Mouse (Mus musculus) heart, embryonic 16.5 days (tissue): ENCODE data around the gene Pih1d1. TPM values are rescaled to one million over a fixed set of nuclear protein-coding genes. Genes with fewer than 3 reads are reported as not detected.
"Not testable (repeated sequence)": the region's sequence is repeated elsewhere in the genome, so short reads cannot be mapped to it uniquely, and the experiment has no call there.

Experiments
- ATAC-seq: fragments of 200-750 bp; cut with Nextera tagmentation; replicated peaks from 2 replicates; pipeline ENCODE4 v1.8.0; 2017; ENCODE audit warnings: moderate number of reproducible peaks; ENCODE audit not compliant: insufficient read depth, low FRiP score; ENCODE audit errors: extremely low read depth
- H3K27ac ChIP-seq: fragments of 300-500 bp; sonication (generic); 2 replicates; pipeline ENCODE4 v1.5.1; 2014; ENCODE audit warnings: mild to moderate bottlenecking, low read length, control low read depth, moderate library complexity
- H3K27me3 ChIP-seq: fragments of 300-500 bp; sonication (generic); 2 replicates; pipeline ENCODE4 v1.6.1; 2014; ENCODE audit warnings: low read length, mixed read lengths; ENCODE audit not compliant: control insufficient read depth, insufficient read depth
- H3K36me3 ChIP-seq: fragments of 300-500 bp; sonication (generic); 2 replicates; pipeline ENCODE4 v1.6.1; 2014; ENCODE audit not compliant: control insufficient read depth, insufficient read depth
- H3K4me1 ChIP-seq: fragments of 300-500 bp; sonication (generic); 2 replicates; pipeline ENCODE4 v1.6.1; 2014; ENCODE audit warnings: low read length, mixed read lengths; ENCODE audit not compliant: control insufficient read depth, insufficient read depth
- H3K4me2 ChIP-seq: fragments of 300-500 bp; sonication (generic); 2 replicates; pipeline ENCODE4 v1.6.1; 2014; ENCODE audit warnings: low read depth, mild to moderate bottlenecking, control low read depth, low read length
- H3K4me3 ChIP-seq: fragments of 300-500 bp; sonication (generic); 2 replicates; pipeline ENCODE4 v1.5.1; 2014; ENCODE audit warnings: mild to moderate bottlenecking, control low read depth, low read length
- H3K9ac ChIP-seq: fragments of 300-500 bp; sonication (generic); 2 replicates; pipeline ENCODE4 v1.6.1; 2014; ENCODE audit warnings: low read length, control low read depth
- H3K9me3 ChIP-seq: fragments of 300-500 bp; sonication (generic); replicated peaks from 2 replicates; pipeline ENCODE4 v1.6.1; 2016; ENCODE audit warnings: low read length; ENCODE audit not compliant: control insufficient read depth
- WGBS: fragments of 180-500 bp; shearing (Covaris S2); extraction: QIAGEN DNeasy Blood & Tissue Kit; methylation state at CpG from one replicate; pipeline ENCODE4 v1.1.7; 2014; 5-methylcytosine and 5-hydroxymethylcytosine counted together
- polyA plus RNA-seq: library from polyadenylated mRNA; unstranded; fragments of >200 nt; fragmentation: Nextera tagmentation; extraction: Ambion mirVana; gene quantifications from 2 replicates; pipeline ENCODE4 v1.2.1, GENCODE M21; 2015

The Pih1d1 gene
- polyA plus RNA-seq, 1 experiment from 2014 or later = 76.8 TPM

DNA sequence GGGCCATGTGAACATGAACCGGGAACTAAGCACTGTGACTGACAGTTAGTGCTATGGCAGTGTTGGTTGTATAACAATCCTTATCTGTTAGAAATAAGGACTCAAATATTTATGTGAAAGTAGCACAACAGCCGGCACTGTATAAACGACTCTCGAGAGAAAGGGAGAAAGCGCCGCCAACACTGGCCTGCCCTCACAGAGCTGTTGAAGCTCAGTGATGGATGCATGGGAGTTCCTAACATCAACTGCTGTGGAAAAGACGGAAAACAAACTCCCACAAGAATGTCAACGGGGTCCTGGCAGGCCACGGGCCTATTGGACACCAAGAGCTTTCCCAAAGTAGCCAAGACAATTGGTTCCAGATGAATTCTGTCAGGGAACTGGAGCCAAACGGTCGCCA is 2.8 kb upstream of the Pih1d1 start:
- Histone ChIP-seq H3K4me1 (peaks cover 4% of the 10 kb centered on the region), H3K36me3 (no peaks in the 10 kb centered on the region), H3K27ac (peak overlapping the region; percentile 32; the same call in 1 of the 2 replicates), H3K9me3 (no peaks in the 10 kb centered on the region), H3K4me3 (no peak overlapping the region), H3K27me3 (no peaks in the 10 kb centered on the region), H3K4me2 (no peak overlapping the region), H3K9ac (no peak overlapping the region)
- no peak for ATAC-seq
- WGBS = 55% methylated on average over 11 of the region's 11 CpGs

DNA sequence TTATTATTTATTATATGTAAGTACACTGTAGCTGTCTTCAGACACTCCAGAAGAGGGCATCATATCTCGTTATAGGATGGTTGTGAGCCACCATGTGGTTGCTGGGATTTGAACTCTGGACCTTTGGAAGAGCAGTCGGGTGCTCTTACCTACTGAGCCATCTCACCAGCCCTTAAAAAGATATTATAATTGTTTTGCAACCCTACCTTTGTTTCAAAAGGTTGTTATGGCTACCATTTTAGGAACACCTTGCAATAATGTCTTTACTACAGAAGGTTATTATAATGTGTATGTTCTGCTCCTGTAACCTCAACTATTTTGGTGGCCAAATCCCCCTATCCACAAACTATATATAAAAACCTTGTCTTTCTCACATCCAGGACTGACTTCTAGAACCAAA is 1.1 kb upstream of the Pih1d1 start:
- H3K27me3 ChIP-seq, ATAC-seq, H3K9ac ChIP-seq, H3K4me3 ChIP-seq, H3K36me3 ChIP-seq, H3K4me1 ChIP-seq, H3K27ac ChIP-seq, H3K9me3 ChIP-seq: not testable (repeated sequence)
- 87% methylated on average over 2 of the region's 2 CpGs for WGBS
- H3K4me2 ChIP-seq = peak overlapping the region; percentile 82; the same call in 1 of the 2 replicates

GRCm38 (mm10) chr7:45153586-45153985 is 517 bp upstream of the Pih1d1 start:
- Histone ChIP-seq H3K4me2 (peak overlapping the region; percentile 82), H3K4me1 (peaks cover 4% of the 10 kb centered on the region), H3K36me3 (no peaks in the 10 kb centered on the region; the same call in 1 of the 2 replicates), H3K9me3 (no peaks in the 10 kb centered on the region), H3K4me3 (peak overlapping the region; percentile 78), H3K27me3 (no peaks in the 10 kb centered on the region), H3K9ac (peak overlapping the region; percentile 88), H3K27ac (peak overlapping the region; percentile 97)
- WGBS = 5% methylated on average over 5 of the region's 5 CpGs
- ATAC-seq = no peak

GRCm38 (mm10) chr7:45154993-45155514 is 951 bp downstream of the Pih1d1 start:
- no peak; the same call in 1 of the 2 replicates for ATAC-seq
- H3K4me3 ChIP-seq = peak overlapping the region; percentile 78
- H3K4me2 ChIP-seq = peak overlapping the region; percentile 60
- no peaks in the 10 kb centered on the region for H3K27me3 ChIP-seq
- H3K9me3 ChIP-seq = no peaks in the 10 kb centered on the region
- peaks cover 4% of the 10 kb centered on the region for H3K4me1 ChIP-seq
- H3K9ac ChIP-seq = peak overlapping the region; percentile 88
- peaks cover 6% of the 10 kb centered on the region; the same call in 1 of the 2 replicates for H3K36me3 ChIP-seq
- 77% methylated on average over 12 of the region's 12 CpGs for WGBS
- no peak overlapping the region for H3K27ac ChIP-seq

DNA sequence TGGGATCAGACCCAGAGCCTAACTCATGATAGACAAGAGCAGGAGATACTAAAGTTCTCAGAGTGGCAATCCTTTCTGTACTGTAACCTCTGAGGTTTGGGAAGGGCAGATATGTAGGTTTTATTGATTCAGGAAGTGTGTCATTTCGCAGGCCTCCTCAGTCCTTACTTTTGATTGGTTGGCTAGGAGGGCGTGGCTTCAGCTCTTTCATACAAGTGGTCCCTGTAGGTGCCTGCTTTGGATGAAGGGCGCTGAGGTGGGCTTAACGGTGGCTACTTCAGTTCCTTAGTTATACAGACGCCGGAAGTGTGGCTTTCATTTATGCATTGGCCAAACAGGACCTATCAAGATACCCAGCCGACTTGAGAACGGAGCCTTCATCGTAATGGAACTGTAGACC is 1.5 kb downstream of the Pih1d1 start:
- no peak for ATAC-seq
- 86% methylated on average over 9 of the region's 9 CpGs for WGBS
- H3K27ac ChIP-seq = no peak overlapping the region
- H3K9ac ChIP-seq = no peak overlapping the region
- no peaks in the 10 kb centered on the region for H3K9me3 ChIP-seq
- 0 out of 2 replicates have a peak overlapping the region, but pooled peaks have one; percentile 60 for H3K4me2 ChIP-seq
- H3K4me1 ChIP-seq = peaks cover 4% of the 10 kb centered on the region
- H3K36me3 ChIP-seq = peaks cover 6% of the 10 kb centered on the region; the same call in 1 of the 2 replicates
- no peak overlapping the region for H3K4me3 ChIP-seq
- no peaks in the 10 kb centered on the region for H3K27me3 ChIP-seq

DNA sequence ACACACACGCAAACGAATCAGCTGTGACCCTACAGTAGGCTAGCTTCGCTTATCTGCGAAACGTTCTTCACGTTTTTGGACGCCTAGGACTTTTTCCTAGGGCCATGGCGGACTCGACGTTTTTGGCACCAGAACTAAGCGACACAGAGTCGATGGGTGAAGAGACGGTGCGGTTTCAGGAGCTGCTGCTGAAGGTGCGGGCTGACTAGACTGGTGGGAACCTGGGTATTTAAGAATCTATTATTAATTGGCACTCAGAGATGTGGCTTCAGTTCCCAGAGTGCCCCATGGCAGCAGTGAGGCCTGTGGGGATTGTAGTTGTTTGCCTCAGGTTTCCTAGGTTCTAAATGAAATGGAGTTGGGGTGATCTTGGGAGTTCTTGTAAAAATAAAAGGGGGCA is 2.1 kb downstream of the Pih1d1 start:
- WGBS = 93% methylated on average over 15 of the region's 15 CpGs
- Histone ChIP-seq H3K9ac (no peak overlapping the region), H3K36me3 (peaks cover 6% of the 10 kb centered on the region; the same call in 1 of the 2 replicates), H3K4me3 (no peak overlapping the region), H3K4me2 (no peak overlapping the region), H3K9me3 (no peaks in the 10 kb centered on the region), H3K27me3 (no peaks in the 10 kb centered on the region), H3K27ac (no peak overlapping the region), H3K4me1 (peaks cover 4% of the 10 kb centered on the region)
- ATAC-seq = no peak

DNA sequence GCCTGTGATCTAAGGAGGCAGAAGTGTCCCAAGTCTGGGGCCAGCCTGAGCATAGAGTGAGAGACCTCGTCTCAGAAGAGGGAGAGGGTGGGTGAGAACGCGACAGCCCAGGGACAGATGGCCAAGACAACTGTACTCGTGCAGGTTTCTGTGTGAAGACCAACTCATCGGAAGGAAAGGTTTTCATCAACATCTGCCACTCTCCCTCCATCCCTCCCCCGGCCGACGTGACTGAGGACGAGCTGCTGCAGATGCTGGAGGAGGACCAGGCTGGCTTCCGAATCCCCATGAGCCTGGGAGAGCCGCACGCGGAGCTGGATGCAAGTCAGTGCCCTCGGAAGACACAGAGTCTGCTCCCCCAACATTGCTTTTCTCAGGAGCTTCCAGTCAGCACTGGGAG is 3.4 kb downstream of the Pih1d1 start:
- no peaks in the 10 kb centered on the region for H3K27me3 ChIP-seq
- H3K36me3 ChIP-seq = peaks cover 6% of the 10 kb centered on the region; the same call in 1 of the 2 replicates
- peaks cover 4% of the 10 kb centered on the region for H3K4me1 ChIP-seq
- 82% methylated on average over 14 of the region's 14 CpGs for WGBS
- no peak for ATAC-seq
- H3K9ac ChIP-seq = no peak overlapping the region
- H3K9me3 ChIP-seq = no peaks in the 10 kb centered on the region
- no peak overlapping the region for H3K4me3 ChIP-seq
- no peak overlapping the region for H3K4me2 ChIP-seq
- H3K27ac ChIP-seq = no peak overlapping the region

DNA sequence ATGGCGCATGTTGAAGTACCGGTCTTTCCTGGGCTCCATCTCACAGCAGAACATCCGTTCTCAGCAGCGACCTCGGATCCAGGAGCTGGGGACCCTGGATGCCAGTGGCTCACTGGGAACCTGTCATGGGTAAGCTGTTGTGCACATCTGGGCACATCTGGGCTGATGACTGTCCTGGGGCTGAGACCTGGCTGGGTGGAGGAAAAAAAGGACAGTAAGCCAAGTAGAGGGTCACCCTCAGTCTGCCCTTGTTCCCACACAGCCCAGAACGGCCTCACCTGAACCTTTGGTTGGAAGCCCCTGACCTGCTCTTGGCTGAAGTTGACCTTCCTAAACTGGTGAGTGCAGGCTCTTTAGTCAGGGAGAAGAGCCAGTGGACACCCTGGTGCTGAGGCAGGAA is 4.9 kb downstream of the Pih1d1 start:
- Histone ChIP-seq H3K36me3 (peaks cover 6% of the 10 kb centered on the region; the same call in 1 of the 2 replicates), H3K9me3 (no peaks in the 10 kb centered on the region), H3K27me3 (peaks cover 13% of the 10 kb centered on the region), H3K27ac (no peak overlapping the region), H3K4me1 (peaks cover 4% of the 10 kb centered on the region; the same call in 1 of the 2 replicates), H3K9ac (no peak overlapping the region), H3K4me3 (no peak overlapping the region), H3K4me2 (no peak overlapping the region)
- 91% methylated on average over 6 of the region's 6 CpGs for WGBS
- no peak for ATAC-seq

DNA sequence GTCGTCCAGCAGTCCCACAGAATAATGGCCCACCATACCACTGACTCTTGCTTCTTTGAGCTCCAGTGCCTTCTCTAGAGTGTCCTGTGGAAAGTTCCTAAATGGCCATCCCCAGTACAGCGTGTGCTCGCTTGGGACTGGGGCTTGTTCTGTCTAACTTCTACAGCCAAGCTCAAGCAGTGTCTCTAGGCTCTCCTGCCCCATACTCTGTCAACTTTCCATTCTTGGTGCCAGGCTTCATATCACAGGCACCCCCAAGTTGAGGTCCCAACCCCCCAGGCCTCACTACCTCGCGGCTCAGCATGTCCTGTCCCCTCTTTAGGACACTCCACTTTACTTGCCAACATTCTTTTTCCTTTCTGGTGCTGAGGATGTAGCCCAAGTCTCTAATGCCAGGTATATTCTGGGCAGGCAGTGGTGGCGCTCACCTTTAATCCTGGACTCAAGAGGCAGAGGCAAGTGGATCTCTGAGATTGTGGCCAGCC is 6.3 kb downstream of the Pih1d1 start:
- H3K36me3 ChIP-seq = peaks cover 6% of the 10 kb centered on the region; the same call in 1 of the 2 replicates
- H3K4me1 ChIP-seq = peaks cover 8% of the 10 kb centered on the region
- WGBS = 95% methylated on average over 6 of the region's 6 CpGs
- H3K4me2 ChIP-seq = no peak overlapping the region
- H3K4me3 ChIP-seq = no peak overlapping the region
- H3K27ac ChIP-seq = no peak overlapping the region
- no peak for ATAC-seq
- peaks cover 27% of the 10 kb centered on the region for H3K27me3 ChIP-seq
- no peak overlapping the region for H3K9ac ChIP-seq
- no peaks in the 10 kb centered on the region for H3K9me3 ChIP-seq
